Mouse (Mus musculus): ENCODE results near the gene Fcrls. TPM values are rescaled to one million over a fixed set of nuclear protein-coding genes. Genes with fewer than 3 reads are reported as not detected.

The Fcrls gene
- polyA plus RNA-seq (2012; rRNA removed) = 1.3 and 2.2 TPM in 2 replicates

DNA sequence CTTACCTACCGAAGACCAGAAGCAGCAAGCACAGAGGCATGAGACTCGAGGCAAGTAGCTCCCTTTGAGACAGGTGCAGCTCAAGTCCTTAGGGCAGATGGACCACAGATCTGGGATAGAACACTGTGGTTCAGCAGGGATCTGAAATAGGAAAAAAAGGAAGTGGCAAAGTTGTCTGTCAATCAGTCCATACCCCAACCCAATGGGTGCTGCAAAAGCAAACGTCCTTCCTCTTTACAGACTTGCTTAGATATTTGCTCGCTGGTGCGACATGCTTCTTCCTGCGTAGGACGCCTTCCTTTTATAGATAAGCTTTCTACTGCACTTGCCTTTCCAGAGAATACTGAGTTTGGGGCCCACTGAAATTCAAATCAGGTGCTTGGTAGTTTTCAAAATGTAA is at the start of gene Fcrls:
Gene Fcrls (minus strand): TSS at position 303 of the 400 bp plus-strand sequence.

Other genes starting within 250 kb of the Fcrls start
- 1.8 and 2.5 TPM in 2 replicates for gene Kirrel, start 89.0 kb downstream of the Fcrls start, polyA plus RNA-seq (2012; rRNA removed)
- gene Cd5l, start 94.1 kb upstream of the Fcrls start, polyA plus RNA-seq (2012; rRNA removed) = not detected in 2 replicates
- gene Fcrl1, start 112.6 kb upstream of the Fcrls start, polyA plus RNA-seq (2012; rRNA removed) = 0.04 and 0.08 TPM in 2 replicates
- not detected in 2 replicates for gene Fcrl5, start 172.0 kb upstream of the Fcrls start, polyA plus RNA-seq (2012; rRNA removed)

Data from stomach, adult 2 months (tissue).